ENCODE assay signal across 11 mouse cellular contexts in the genomic region with DNA sequence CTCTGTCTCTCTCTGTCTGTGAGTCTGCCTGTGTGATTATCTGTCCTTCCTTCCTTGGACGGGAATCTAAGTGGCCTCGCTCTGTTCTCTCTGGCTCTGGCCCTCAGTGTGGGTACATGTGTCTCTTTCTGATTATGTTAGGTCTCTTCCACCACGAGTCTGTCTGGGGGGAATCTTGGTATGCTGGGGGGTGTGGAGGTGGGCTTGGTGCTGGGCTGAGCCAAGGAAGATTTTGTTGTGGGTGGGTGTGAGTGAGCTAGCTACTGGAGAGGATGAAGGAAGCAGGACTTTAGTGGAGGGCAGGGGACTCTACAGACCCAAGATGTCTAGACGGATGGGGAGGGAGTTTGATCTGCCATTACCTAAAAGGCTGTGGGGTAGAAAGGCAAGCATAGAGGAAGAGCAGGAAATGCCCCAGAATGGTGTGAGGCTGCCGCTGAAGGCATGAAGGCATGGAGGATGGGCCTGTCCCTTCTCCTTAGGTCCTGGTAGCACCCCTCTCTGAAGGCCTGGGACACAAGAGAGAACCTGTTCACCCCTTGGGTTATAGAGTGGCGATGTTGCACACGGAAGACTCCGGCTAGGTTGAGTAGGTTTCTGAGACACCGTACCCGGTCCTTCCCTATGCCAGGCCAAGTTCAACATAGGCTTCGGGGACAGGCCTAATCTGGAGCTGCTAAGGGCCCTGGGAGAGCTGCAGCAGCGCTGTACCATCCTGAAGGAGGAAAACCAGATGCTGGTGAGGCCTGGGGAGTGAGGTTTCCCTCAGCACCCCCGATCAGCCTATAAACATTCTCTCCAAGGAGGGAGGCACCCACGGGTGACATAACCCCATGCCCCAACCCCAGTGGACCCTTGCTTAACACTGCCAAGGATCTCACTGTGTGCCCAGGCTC. TPM values are rescaled to one million over a fixed set of nuclear protein-coding genes. Genes with fewer than 3 reads are reported as not detected.
DNase-seq lines count a peak whose midpoint lies in the region; ATAC-seq lines count a peak whose summit lies in the region.
"Had no signal": no experiment of that assay in that cellular context is flagged by ENCODE, and none has a peak within 500 bp of the region (broad histone marks: within the 10 kb centered on the region; RNA-seq: fewer than 3 reads in every experiment).

No protein-coding gene starts in this region.

- no peak for ATAC-seq in neural tube, embryonic 11.5 days (ENCODE audit: insufficient read depth, low FRiP score, low TSS enrichment)
- ATAC-seq in forebrain, embryonic 15.5 days (replicated peaks), result no peak
- no peak for ATAC-seq in hindbrain, embryonic 16.5 days
- ATAC-seq in neural tube, embryonic 13.5 days (ENCODE audit: low read depth), result no peak
- ATAC-seq: inflammation-experienced regulatory T-cells, adult 6 months had no signal

- peak overlapping the region; percentile 12 for H3K4me2 ChIP-seq in neural tube, embryonic 11.5 days (ENCODE audit: low read depth)
- H3K4me2 ChIP-seq in forebrain, embryonic 15.5 days (replicated peaks), result peak overlapping the region; percentile 95
- H3K4me2 ChIP-seq in hindbrain, embryonic 16.5 days (ENCODE audit: low read length), result peak overlapping the region; percentile 93
- H3K4me2 ChIP-seq in neural tube, embryonic 13.5 days, result peak overlapping the region; percentile 96

- peaks cover 12% of the 10 kb centered on the region; the same call in 1 of the 2 replicates for H3K4me1 ChIP-seq in neural tube, embryonic 11.5 days (ENCODE audit: control insufficient read depth, insufficient read depth, low read length)
- H3K4me1 ChIP-seq in forebrain, embryonic 15.5 days, result peaks cover 54% of the 10 kb centered on the region
- H3K4me1 ChIP-seq in hindbrain, embryonic 16.5 days (ENCODE audit: control insufficient read depth, insufficient read depth, low read depth, low read length), result peaks cover 27% of the 10 kb centered on the region
- peaks cover 59% of the 10 kb centered on the region for H3K4me1 ChIP-seq in neural tube, embryonic 13.5 days (replicated peaks)

- WGBS in neural tube, embryonic 11.5 days, result 76% methylated on average over 14 of the region's 14 CpGs
- WGBS in forebrain, embryonic 15.5 days, result 76% methylated on average over 14 of the region's 14 CpGs
- 66% methylated on average over 14 of the region's 14 CpGs for WGBS in hindbrain, embryonic 16.5 days
- WGBS in neural tube, embryonic 13.5 days, result 75% methylated on average over 14 of the region's 14 CpGs

- H3K36me3 ChIP-seq in neural tube, embryonic 11.5 days (ENCODE audit: control insufficient read depth, insufficient read depth, low read length), result no peaks in the 10 kb centered on the region
- no peaks in the 10 kb centered on the region for H3K36me3 ChIP-seq in forebrain, embryonic 15.5 days
- no peaks in the 10 kb centered on the region for H3K36me3 ChIP-seq in hindbrain, embryonic 16.5 days (ENCODE audit: control insufficient read depth, insufficient read depth, low read length)
- 0 out of 2 replicates have a peak, but pooled peaks cover 7% of the 10 kb centered on the region for H3K36me3 ChIP-seq in neural tube, embryonic 13.5 days

- DNase-seq in neural tube, embryonic 11.5 days (ENCODE audit: low spot score), result no peak
- no peak for DNase-seq in neural tube, embryonic 10.5 days (ENCODE audit: extremely low spot score, low spot score)
- DNase-seq in urinary bladder, postnatal 10 days (ENCODE audit: low spot score), result no peak
- no peak for DNase-seq in gastrocnemius, postnatal 10 days
- DNase-seq: kidney, postnatal 4 days; lung, adult 2 months had no signal

- H3K4me3 ChIP-seq in neural tube, embryonic 11.5 days (ENCODE audit: low read depth, low read length), result 0 out of 2 replicates have a peak overlapping the region, but pooled peaks have one; percentile 10
- peak overlapping the region; percentile 68 for H3K4me3 ChIP-seq in forebrain, embryonic 15.5 days
- peak overlapping the region; percentile 73 for H3K4me3 ChIP-seq in hindbrain, embryonic 16.5 days (ENCODE audit: low read length)
- H3K4me3 ChIP-seq in neural tube, embryonic 13.5 days, result peak overlapping the region; percentile 68

- H3K27me3 ChIP-seq in neural tube, embryonic 11.5 days (ENCODE audit: control insufficient read depth, insufficient read depth, low read length), result peaks cover 62% of the 10 kb centered on the region
- no peaks in the 10 kb centered on the region; the same call in 1 of the 2 replicates for H3K27me3 ChIP-seq in forebrain, embryonic 15.5 days
- no peaks in the 10 kb centered on the region for H3K27me3 ChIP-seq in hindbrain, embryonic 16.5 days (replicated peaks; ENCODE audit: control insufficient read depth, insufficient read depth, low read length)
- H3K27me3 ChIP-seq in neural tube, embryonic 13.5 days, result peaks cover 53% of the 10 kb centered on the region

- peak overlapping the region; percentile 14; the same call in 1 of the 2 replicates for H3K9ac ChIP-seq in neural tube, embryonic 11.5 days (ENCODE audit: low read length)
- H3K9ac ChIP-seq in forebrain, embryonic 15.5 days (replicated peaks), result peak overlapping the region; percentile 82
- H3K9ac ChIP-seq in hindbrain, embryonic 16.5 days (ENCODE audit: low read depth, low read length), result peak overlapping the region; percentile 83
- peak overlapping the region; percentile 85 for H3K9ac ChIP-seq in neural tube, embryonic 13.5 days

- no peaks in the 10 kb centered on the region for H3K9me3 ChIP-seq in neural tube, embryonic 11.5 days (ENCODE audit: control insufficient read depth, low read length)
- H3K9me3 ChIP-seq in forebrain, embryonic 15.5 days, result no peaks in the 10 kb centered on the region
- no peaks in the 10 kb centered on the region for H3K9me3 ChIP-seq in hindbrain, embryonic 16.5 days (ENCODE audit: control insufficient read depth, low read length)
- H3K9me3 ChIP-seq in neural tube, embryonic 13.5 days, result no peaks in the 10 kb centered on the region

- no peak overlapping the region for H3K27ac ChIP-seq in neural tube, embryonic 11.5 days (ENCODE audit: low read depth, low read length)
- H3K27ac ChIP-seq in forebrain, embryonic 15.5 days (replicated peaks), result 0 out of 2 replicates have a peak overlapping the region, but pooled peaks have one; percentile 61
- H3K27ac ChIP-seq in hindbrain, embryonic 16.5 days (ENCODE audit: low read depth, low read length), result no peak overlapping the region; the same call in 1 of the 2 replicates
- peak overlapping the region; percentile 84; the same call in 1 of the 2 replicates for H3K27ac ChIP-seq in neural tube, embryonic 13.5 days (replicated peaks)

RNA-seq across cellular contexts. Expression of gene Tspoap1, which starts 1.7 kb away (rescaled TPM):
- polyA plus RNA-seq in neural tube, embryonic 11.5 days (2014; fragmentation: Nextera tagmentation; extraction: Ambion mirVana), result 5.4 and 6.0 TPM in 2 replicates
- polyA plus RNA-seq in forebrain, embryonic 15.5 days (2015; fragmentation: Nextera tagmentation; extraction: Ambion mirVana), result 30.3 and 31.8 TPM in 2 replicates
- 38.4 and 46.1 TPM in 2 replicates for polyA plus RNA-seq in hindbrain, embryonic 16.5 days (2015; fragmentation: Nextera tagmentation; extraction: Ambion mirVana)
- 24.9 and 27.0 TPM in 2 replicates for polyA plus RNA-seq in neural tube, embryonic 13.5 days (2015; fragmentation: Nextera tagmentation; extraction: Ambion mirVana)
- total RNA-seq in gastrocnemius, postnatal 10 days (2021), result under 1 TPM; 0.27 to 0.38 TPM

RNA-seq across cellular contexts. Expression of gene Supt4a, which starts 24.7 kb away (rescaled TPM):
- polyA plus RNA-seq in neural tube, embryonic 11.5 days (2014; fragmentation: Nextera tagmentation; extraction: Ambion mirVana), result 155 and 162 TPM in 2 replicates
- polyA plus RNA-seq in forebrain, embryonic 15.5 days (2015; fragmentation: Nextera tagmentation; extraction: Ambion mirVana), result 160 and 164 TPM in 2 replicates
- 121 and 130 TPM in 2 replicates for polyA plus RNA-seq in hindbrain, embryonic 16.5 days (2015; fragmentation: Nextera tagmentation; extraction: Ambion mirVana)
- 165 and 166 TPM in 2 replicates for polyA plus RNA-seq in neural tube, embryonic 13.5 days (2015; fragmentation: Nextera tagmentation; extraction: Ambion mirVana)
- total RNA-seq in gastrocnemius, postnatal 10 days (2021), result 10 to 100 TPM; 38.6 to 42.6 TPM

RNA-seq across cellular contexts. Expression of gene Mpo, which starts 31.3 kb away (rescaled TPM):
- polyA plus RNA-seq in neural tube, embryonic 11.5 days (2014; fragmentation: Nextera tagmentation; extraction: Ambion mirVana), result 6.0 and 7.7 TPM in 2 replicates
- 0.18 and 0.27 TPM in 2 replicates for polyA plus RNA-seq in forebrain, embryonic 15.5 days (2015; fragmentation: Nextera tagmentation; extraction: Ambion mirVana)
- 0.10 and 0.45 TPM in 2 replicates for polyA plus RNA-seq in hindbrain, embryonic 16.5 days (2015; fragmentation: Nextera tagmentation; extraction: Ambion mirVana)
- polyA plus RNA-seq in neural tube, embryonic 13.5 days (2015; fragmentation: Nextera tagmentation; extraction: Ambion mirVana), result 1.2 and 1.5 TPM in 2 replicates
- total RNA-seq in gastrocnemius, postnatal 10 days (2021), result 1 to 10 TPM in 1 of 2 experiments, not detected in 1; 4.4 TPM
- total RNA-seq: ES-E14 had no signal
- polyA plus RNA-seq: inflammation-experienced regulatory T-cells, adult 6 months had no signal

Comparison
In these comparisons a context has a peak if more than half of its experiments do, and no peak if none do; other contexts are left out.
1. H3K27ac ChIP-seq: peak in forebrain, embryonic 15.5 days (single experiment) and neural tube, embryonic 13.5 days (single experiment); none in neural tube, embryonic 11.5 days (single experiment) and hindbrain, embryonic 16.5 days (single experiment).
2. H3K4me2 ChIP-seq: peak in every context shown above with its lines; median percentile 96 in neural tube, embryonic 13.5 days; 95 in forebrain, embryonic 15.5 days; 93 in hindbrain, embryonic 16.5 days; 12 in neural tube, embryonic 11.5 days.
3. H3K4me3 ChIP-seq: peak in every context shown above with its lines; median percentile 73 in hindbrain, embryonic 16.5 days; 68 in forebrain, embryonic 15.5 days; 68 in neural tube, embryonic 13.5 days; 10 in neural tube, embryonic 11.5 days.
4. H3K9ac ChIP-seq: peak in every context shown above with its lines; median percentile 85 in neural tube, embryonic 13.5 days; 83 in hindbrain, embryonic 16.5 days; 82 in forebrain, embryonic 15.5 days; 14 in neural tube, embryonic 11.5 days.